Mouse (Mus musculus) thymus, postnatal 25 days (tissue): ENCODE measurements around the gene Aldh3a1.
"Not testable (repeated sequence)": the region's sequence is repeated elsewhere in the genome, so short reads cannot be mapped to it uniquely, and the experiment has no call there.

ENCODE experiments used
- DNase-seq: peaks from one replicate; pipeline ENCODE4 v3.0.0; 2022

The Aldh3a1 gene

DNA sequence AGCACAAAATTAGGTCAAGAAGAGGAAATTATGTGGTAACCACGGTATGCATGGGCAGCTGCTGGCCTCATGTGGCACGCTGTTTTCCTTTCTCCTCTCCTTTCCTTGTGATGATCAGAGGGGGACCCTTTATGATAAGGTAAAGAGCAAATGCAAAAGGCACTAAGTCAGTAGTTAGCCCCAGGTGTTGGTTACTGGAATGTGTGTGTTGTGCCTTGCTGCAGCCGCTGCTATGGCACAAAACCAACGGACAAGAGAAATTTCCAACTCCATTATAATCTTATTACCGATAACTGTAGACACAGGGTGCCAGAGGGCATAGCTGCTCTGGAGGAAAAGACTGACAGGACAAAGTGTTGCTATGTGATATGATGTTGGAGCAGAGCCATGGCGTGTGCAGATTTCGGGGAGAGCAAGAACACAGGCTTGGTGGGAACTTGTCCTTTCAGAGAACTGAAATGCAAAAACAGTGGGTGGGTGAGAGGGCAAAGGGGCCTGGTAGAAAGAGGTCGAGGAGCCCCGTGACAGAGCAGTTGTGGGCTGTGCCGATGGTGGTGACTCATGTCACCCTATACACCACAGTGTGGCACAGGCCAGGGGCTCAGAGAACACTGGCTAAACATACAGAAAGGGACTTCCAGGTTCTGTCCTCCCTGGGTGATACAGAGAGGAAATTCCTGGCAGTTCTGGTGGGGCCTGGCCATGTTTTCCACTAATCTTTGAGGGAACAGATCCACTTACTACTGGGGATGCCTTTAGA lies at the start of gene Aldh3a1:
Gene Aldh3a1 (plus strand): TSS at position 51 of the 760 bp plus-strand sequence.
- no peak for DNase-seq

- DNase-seq = no peak
Observed at GRCm38 (mm10) chr11:61158141-61158540, 49.2 kb upstream of the Aldh3a1 start.

DNA sequence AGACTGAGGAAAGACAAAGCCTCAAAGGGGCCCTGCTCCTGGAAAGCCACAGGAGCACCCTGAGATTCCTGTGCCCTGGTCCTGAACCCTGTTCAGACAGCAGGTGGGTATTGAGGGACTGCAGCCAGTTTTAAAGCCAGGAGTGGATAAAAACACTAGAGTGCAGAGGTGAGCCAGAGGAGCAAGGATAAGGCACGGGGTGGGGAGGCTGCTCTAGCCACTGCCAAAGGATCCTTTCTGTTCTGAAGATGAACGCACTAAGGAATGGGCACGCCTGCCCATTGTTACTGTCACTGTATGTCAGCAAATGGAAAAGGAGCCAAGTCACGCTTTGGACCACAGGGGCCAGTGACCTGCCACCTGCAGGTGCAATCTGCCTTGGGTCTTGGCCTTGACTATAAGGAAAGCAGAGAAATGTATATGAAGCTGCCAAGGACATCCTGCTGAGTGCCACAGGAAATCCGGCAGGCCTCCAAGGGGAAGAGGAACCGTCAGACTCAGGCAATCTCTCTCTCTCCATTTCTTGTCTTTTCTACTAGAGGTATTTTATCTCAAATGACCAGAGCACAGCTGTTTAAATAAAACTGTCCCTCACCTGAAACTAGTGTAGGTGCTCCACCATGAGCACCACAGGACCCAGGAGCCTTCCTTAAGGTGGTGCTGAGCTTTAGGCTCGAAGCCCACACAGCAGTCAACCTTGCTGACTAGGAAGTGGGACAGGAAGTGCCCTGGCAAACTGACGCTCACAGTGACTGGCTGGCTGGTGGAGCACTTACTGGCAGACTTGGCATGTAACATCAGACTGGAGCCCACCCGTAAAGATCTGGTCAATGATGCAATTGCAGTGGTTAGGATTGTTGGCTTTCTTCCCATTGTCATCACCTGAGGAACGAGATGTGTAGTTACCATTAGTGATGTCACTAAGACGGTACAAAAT lies 47.3 kb upstream of the Aldh3a1 start:
- peak; percentile 50 for DNase-seq

DNA sequence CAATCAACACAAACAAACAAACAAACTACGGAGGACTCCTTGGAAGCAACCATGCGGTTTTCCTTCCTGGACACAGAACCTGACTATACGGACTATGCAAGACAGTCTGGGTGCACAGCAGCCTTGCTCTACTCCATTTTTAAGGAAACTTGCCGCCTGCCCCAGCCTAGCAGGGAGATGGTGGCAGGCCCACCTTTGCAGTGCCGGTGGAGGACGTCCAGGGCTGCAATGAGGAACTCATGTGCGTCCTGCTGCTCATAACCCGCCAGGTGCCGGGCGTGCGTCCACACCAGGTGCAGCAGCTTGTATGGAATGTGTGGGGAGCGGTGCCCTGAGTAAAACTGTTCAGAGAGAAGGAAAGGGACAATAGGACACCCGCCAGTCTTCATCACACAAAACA lies 46.2 kb upstream of the Aldh3a1 start:
- DNase-seq = no peak

DNA sequence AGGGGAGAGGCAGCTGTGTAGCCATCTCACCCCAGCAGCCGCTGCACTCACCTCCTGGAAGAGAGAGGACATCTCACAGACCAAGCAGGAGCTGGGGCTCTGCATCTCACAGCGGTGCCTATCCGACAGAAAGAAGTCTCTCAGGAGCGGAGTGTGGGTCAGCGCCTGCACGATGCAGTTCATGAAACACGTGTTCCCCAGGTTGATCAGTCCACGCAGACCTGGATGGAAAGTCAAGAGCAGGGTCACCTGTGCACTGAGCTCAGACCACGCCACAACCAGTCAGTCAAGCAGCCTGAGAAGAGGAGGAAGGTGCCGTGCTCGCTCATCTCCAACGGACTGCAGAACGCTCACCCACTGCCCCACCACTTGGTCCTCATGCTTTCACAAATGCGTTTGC lies 44.6 kb upstream of the Aldh3a1 start:
- DNase-seq = no peak

DNA sequence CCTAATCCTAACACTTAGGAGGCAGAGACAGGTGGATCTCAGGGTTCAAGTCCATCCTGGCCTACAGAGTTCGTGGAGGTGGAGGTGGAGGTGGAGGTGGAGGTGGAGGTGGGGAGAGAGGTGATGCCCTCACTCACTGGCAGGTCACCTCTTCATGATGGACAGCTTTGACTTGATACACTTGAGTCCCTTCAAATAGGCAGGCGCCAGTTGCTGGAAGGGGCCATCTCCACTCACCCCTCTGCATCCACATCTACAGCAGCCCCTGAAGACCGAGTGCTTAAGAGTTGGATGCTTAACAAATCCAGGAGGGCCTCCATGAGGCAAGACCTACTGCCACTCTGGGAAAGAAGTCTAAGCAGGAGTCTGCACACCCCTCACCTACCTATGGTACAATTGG lies 44.0 kb upstream of the Aldh3a1 start:
- DNase-seq = no peak

GRCm38 (mm10) chr11:61164366-61164765 lies 43.0 kb upstream of the Aldh3a1 start:
- DNase-seq = no peak

DNA sequence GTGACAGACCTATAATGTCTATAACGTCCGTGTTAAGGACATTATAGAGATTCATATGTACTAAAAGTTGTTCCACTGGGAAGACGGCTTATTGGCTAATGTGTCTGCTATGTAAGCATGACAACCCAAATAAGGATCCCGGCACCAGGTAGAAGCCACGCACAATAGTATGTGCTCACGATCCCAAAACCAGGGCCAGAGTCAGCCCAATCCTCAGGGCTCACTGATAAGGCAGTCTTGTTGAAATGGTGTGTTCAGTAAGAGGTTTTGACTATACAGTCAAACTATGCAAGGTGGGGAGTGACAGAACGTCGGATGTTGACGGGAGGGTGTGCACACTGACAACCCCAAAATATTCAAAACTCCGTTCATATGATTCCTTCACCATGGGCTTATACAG lies 42.5 kb upstream of the Aldh3a1 start:
- no peak for DNase-seq

DNA sequence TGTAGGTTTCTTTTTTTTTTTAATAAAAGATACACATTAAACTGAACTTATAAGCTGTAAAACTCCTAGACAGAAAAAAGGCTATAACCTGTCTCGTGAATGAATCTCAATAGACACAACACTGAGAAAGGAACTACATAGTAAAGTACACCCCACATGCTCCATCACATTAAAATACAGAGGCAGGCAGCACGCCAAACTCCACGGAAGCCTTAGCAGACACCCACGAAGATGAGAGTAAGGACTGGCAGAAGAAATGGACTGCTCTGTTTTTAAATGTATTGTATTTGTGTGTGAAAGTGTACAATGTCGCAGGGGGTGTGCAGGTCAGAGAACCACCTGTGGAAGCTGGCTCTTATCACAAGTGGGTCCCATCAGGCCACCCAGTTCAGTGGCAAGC lies 37.2 kb upstream of the Aldh3a1 start:
- DNase-seq = no peak

DNA sequence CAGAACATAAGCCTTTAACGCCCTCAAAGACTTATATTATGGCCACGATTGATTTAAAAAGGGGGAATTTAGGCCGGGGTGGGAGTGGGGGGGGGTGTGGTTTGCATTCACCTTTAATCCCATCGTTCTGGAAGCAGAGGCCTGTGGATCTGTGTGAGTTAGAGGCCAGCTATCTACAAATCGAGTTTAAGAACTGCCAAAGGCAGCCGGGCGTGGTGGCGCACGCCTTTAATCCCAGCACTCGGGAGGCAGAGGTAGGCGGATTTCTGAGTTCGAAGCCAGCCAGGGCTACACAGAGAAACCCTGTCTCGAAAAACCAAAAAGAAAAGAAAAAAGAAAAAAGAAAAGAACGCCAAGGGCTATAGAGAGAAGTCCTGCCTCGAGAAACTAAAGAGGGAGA lies 33.9 kb upstream of the Aldh3a1 start:
- DNase-seq = not testable (repeated sequence)

DNA sequence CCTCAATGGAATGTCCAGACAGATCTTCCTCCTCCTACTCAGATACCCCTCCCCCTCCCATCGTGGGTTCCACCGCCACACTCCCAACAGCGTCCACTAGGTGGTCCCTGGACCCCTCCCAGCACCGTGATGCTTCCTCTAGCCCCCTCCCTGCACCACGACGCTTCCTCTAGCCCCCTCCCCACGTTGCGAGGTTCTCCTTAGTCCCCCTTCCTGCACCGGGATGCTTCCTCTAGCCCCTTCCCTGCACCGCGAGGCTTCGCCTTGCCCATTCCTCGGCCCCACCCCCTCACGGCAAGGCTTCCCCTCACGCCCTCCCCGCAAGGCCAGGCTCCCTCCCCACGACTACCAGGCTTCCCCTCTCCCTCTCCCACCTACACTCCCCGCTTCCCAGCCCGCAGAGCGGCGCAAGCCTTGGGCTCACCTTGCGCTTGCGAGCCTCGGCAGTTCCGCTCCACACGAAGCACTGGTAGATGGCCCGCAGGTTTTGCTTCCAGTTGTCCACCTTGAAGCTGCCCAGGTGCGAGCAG lies 33.0 kb upstream of the Aldh3a1 start:
- DNase-seq = peak; percentile 75

DNA sequence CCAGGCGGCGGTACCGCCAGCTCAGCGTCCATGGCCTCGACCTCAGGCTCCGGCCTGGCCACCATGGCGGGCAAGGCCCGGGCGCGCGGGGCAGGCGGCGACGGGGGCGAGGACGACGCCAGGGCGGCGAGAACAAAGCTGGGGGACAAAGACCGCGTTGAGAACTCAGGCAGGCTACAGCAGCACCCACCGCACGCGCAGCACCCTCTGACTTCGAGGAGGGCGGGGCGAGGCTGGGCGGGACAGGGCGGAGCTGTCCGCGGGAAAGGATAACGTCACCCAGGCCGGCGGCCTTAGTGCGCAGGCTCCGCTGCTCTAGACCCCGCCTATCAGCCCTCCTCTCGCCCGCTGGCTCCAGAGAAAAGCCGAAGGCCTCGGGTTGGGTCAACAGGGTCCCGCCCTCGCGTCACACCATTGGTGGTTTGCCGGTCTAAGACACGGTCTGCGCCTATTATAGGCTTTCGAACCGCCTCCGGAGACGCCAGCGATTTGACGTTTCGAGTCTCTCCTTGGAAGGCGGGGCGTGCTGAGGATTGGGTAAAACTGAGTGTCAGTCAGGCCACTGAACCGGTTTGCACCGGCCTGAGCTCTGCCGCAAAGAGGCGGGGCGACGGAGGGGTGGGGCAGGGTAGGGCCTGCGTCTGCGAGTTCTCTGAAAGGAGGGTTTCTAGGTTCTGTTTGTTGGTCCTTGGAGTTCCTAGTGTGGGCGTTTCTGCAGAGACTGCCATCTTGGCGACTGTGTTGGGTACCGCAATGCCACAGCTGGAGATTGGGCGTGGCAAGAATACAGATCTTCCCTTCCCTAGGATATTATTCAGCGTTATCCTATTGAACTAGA lies 32.3 kb upstream of the Aldh3a1 start, which contains the start of gene Usp22:
Gene Usp22 (minus strand): TSS at position 235 of the 838 bp plus-strand sequence.
- DNase-seq = peak; percentile 98

- DNase-seq = no peak
Observed at GRCm38 (mm10) chr11:61175778-61176177, 31.6 kb upstream of the Aldh3a1 start.

- DNase-seq = no peak
Observed at GRCm38 (mm10) chr11:61176321-61176720, 31.0 kb upstream of the Aldh3a1 start.

GRCm38 (mm10) chr11:61180361-61180760 lies 27.0 kb upstream of the Aldh3a1 start:
- DNase-seq = no peak

GRCm38 (mm10) chr11:61181624-61182023 lies 25.7 kb upstream of the Aldh3a1 start:
- no peak for DNase-seq

DNA sequence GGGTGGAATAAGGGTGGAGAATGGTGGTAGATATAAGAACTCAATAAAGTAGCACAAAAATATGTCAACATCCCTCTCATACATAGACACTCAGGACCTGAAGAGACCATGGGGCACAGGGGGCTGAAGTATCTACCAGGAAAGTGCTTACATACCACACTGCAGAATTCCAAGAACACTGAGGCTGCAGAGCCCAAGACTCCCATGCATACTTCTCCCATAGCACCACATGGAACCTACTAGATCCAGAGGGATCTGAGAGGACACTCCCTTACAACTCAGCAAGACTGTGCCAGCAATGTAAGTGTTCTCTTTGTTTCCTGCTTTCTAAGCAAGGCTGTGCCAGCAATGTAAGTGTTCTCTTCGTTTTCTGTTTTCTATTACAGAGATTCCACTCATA lies 23.5 kb upstream of the Aldh3a1 start:
- no peak for DNase-seq

DNA sequence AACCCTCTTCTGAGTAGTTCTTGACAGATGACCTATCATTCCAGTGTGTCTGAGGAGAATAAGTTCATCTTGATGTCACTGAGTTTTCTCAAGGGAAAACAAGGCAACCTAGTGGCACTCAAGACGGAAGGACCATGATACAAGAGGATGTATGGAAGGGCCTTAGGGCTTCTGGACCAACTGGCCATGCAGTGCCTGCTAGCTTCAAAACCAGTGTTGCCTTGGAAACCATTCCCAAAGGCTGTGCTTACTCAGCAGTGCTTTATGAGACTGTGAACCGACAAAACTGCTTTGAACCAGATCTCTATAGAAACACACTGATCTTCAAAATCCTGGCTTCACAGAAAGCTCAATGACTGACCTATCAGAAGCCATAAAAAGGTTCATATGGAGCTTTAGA lies 16.6 kb upstream of the Aldh3a1 start:
- DNase-seq = no peak

DNA sequence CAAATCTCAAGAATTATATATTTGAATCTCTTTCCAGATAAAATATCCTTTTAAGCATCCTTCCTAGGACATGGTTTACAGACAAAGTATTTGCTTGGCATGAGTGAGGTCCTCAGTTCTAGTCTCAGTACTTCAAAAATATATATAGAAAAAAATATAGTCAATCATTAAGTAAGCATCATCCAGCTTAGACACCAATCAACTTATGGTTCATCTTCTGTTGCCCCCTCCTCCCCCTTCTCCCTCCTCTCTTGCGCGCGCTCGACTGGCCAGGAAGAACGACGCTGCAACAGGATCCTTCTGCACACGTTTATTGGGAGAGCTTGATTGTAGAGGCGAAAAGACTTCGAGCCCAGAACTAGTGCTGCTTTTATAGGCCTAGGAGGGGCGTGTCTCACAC lies 15.2 kb upstream of the Aldh3a1 start:
- not testable (repeated sequence) for DNase-seq

DNA sequence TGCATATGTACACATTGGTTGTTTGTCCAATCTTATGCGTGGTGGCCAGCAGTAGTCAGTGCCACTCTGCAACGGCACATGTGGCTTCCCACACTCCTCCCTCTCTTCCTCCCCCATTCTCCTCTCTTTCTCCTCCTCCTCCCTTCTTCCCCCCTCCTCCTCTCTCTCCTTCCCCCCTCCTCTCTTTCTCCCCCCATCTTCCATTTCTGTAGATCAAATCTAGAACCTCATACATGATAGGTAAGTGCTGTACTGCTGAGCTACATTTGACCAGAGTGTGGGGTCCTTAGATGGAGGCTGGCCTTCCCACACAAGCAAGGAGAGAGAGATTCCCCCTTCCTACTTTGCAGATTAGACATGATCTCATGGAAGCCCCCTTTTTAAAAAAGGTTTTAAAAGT lies 14.6 kb upstream of the Aldh3a1 start:
- no peak for DNase-seq

- DNase-seq = peak; percentile 70
Observed at GRCm38 (mm10) chr11:61193392-61193791, 13.9 kb upstream of the Aldh3a1 start.

- DNase-seq = no peak
Observed at GRCm38 (mm10) chr11:61196616-61197353, 10.6 kb upstream of the Aldh3a1 start.
